Mouse (Mus musculus) CH12.LX (cell line): ENCODE data around the gene H1fx. TPM values are rescaled to one million over a fixed set of nuclear protein-coding genes. Genes with fewer than 3 reads are reported as not detected.

Experiments
- DNase-seq: peaks from one replicate; pipeline ENCODE4 v3.0.0-alpha.2; 2013; ENCODE audit errors: extremely low read depth
- H3K27ac ChIP-seq: 2 replicates; pipeline ENCODE4 v1.5.1; 2012; ENCODE audit warnings: low read depth, mild to moderate bottlenecking, control low read depth, moderate library complexity; ENCODE audit not compliant: insufficient read depth
- H3K27me3 ChIP-seq: replicated peaks from 2 replicates; pipeline ENCODE3; 2012; ENCODE audit warnings: inconsistent platforms
- H3K36me3 ChIP-seq, 2 experiments: replicated peaks in 1 of 2; 2 replicates each; pipeline versions ENCODE3 to v1.6.1; 2012; ENCODE audit warnings: inconsistent platforms in 1 of 2, low read length in 1 of 2, mild to moderate bottlenecking in 1 of 2, mixed read lengths in 1 of 2, moderate library complexity in 1 of 2; ENCODE audit not compliant: control insufficient read depth in 1 of 2, insufficient read depth in 1 of 2
- H3K4me1 ChIP-seq, 2 experiments: 2 replicates each; pipeline ENCODE4 v1.6.1; 2012; ENCODE audit warnings: inconsistent platforms in 1 of 2, moderate library complexity in 1 of 2; ENCODE audit not compliant: insufficient read depth in 2 of 2, control insufficient read depth in 1 of 2
- H3K4me2 ChIP-seq: 2 replicates; pipeline ENCODE4 v1.6.1; 2012; ENCODE audit warnings: low read depth, mild to moderate bottlenecking, control low read depth; ENCODE audit not compliant: poor library complexity, insufficient read depth, severe bottlenecking
- H3K4me3 ChIP-seq, 3 experiments: fragments of 150-350 bp in 1 of 3; sonication (generic) in 1 of 3; replicated peaks in 1 of 3; 2 replicates each; pipeline versions ENCODE3 to v1.5.1; 2011 to 2012; ENCODE audit warnings: low read depth in 2 of 3, low read length in 2 of 3, mild to moderate bottlenecking in 2 of 3, moderate library complexity in 2 of 3, control low read depth in 1 of 3, improper control_type of control experiment in 1 of 3, inconsistent platforms in 1 of 3, mixed read lengths in 1 of 3; ENCODE audit not compliant: poor library complexity in 1 of 3
- H3K79me2 ChIP-seq: replicated peaks from 2 replicates; pipeline ENCODE4 v1.6.1; 2012; ENCODE audit warnings: mild to moderate bottlenecking, moderate library complexity; ENCODE audit not compliant: control insufficient read depth, poor library complexity, insufficient read depth, severe bottlenecking; ENCODE audit errors: extremely low read depth
- H3K9ac ChIP-seq: 2 replicates; pipeline ENCODE4 v1.6.1; 2012; ENCODE audit warnings: low read depth, mild to moderate bottlenecking, control low read depth, moderate library complexity; ENCODE audit not compliant: insufficient read depth
- H3K9me3 ChIP-seq: replicated peaks from 2 replicates; pipeline ENCODE3; 2012; ENCODE audit warnings: low read length, inconsistent platforms, mixed read lengths
- BHLHE40 ChIP-seq: IDR thresholded peaks from 2 replicates; pipeline ENCODE4 v1.6.1; 2011; ENCODE audit warnings: mild to moderate bottlenecking, low read depth, low read length, improper control_type of control experiment
- E2F4 ChIP-seq: IDR thresholded peaks from 2 replicates; pipeline ENCODE4 v1.6.1; 2011; ENCODE audit warnings: low read depth, low read length, improper control_type of control experiment; ENCODE audit not compliant: insufficient replicate concordance
- ELF1 ChIP-seq: IDR thresholded peaks from 2 replicates; pipeline ENCODE4 v1.6.1; 2014; ENCODE audit warnings: low read depth, mild to moderate bottlenecking, inconsistent platforms, low read length, improper control_type of control experiment
- EP300 ChIP-seq: IDR thresholded peaks from 2 replicates; pipeline ENCODE4 v1.6.1; 2011; ENCODE audit warnings: low read length, improper control_type of control experiment
- ETS1 ChIP-seq: conservative IDR thresholded peaks from 2 replicates; pipeline ENCODE4 v1.6.1; 2012; ENCODE audit warnings: low read depth, mild to moderate bottlenecking, inconsistent platforms, low read length, improper control_type of control experiment, moderate library complexity
- HCFC1 ChIP-seq: IDR thresholded peaks from 2 replicates; pipeline ENCODE4 v1.6.1; 2012; ENCODE audit warnings: low read depth, mild to moderate bottlenecking, inconsistent platforms, low read length, improper control_type of control experiment
- IRF4 ChIP-seq: IDR thresholded peaks from 2 replicates; pipeline ENCODE4 v1.6.1; 2014; ENCODE audit warnings: low read depth, mild to moderate bottlenecking, inconsistent platforms, low read length, improper control_type of control experiment
- JUN ChIP-seq: IDR thresholded peaks from 2 replicates; pipeline ENCODE4 v1.6.1; 2011; ENCODE audit warnings: low read depth, mild to moderate bottlenecking, low read length, improper control_type of control experiment, moderate library complexity; ENCODE audit not compliant: insufficient read depth
- KAT2A ChIP-seq: IDR thresholded peaks from 2 replicates; pipeline ENCODE4 v1.6.1; 2012; ENCODE audit warnings: low read length, improper control_type of control experiment, inconsistent platforms; ENCODE audit not compliant: insufficient replicate concordance
- MAFK ChIP-seq: IDR thresholded peaks from 2 replicates; pipeline ENCODE4 v1.6.1; 2011; ENCODE audit warnings: low read length, improper control_type of control experiment; ENCODE audit not compliant: insufficient replicate concordance
- MAX ChIP-seq: IDR thresholded peaks from 2 replicates; pipeline ENCODE4 v1.6.1; 2011; ENCODE audit warnings: low read length, improper control_type of control experiment
- MAZ ChIP-seq: IDR thresholded peaks from 2 replicates; pipeline ENCODE4 v1.6.1; 2012; ENCODE audit warnings: low read depth, mild to moderate bottlenecking, inconsistent platforms, low read length, improper control_type of control experiment, moderate library complexity
- MEF2A ChIP-seq: IDR thresholded peaks from 2 replicates; pipeline ENCODE4 v1.6.1; 2014; ENCODE audit warnings: low read depth, mild to moderate bottlenecking, inconsistent platforms, low read length, improper control_type of control experiment, borderline replicate concordance
- MXI1 ChIP-seq: IDR thresholded peaks from 2 replicates; pipeline ENCODE4 v1.6.1; 2011; ENCODE audit warnings: mild to moderate bottlenecking, low read depth, low read length, improper control_type of control experiment
- NELFE ChIP-seq: IDR thresholded peaks from 2 replicates; pipeline ENCODE4 v1.6.1; 2011; ENCODE audit warnings: low read depth, low read length, improper control_type of control experiment
- NRF1 ChIP-seq: IDR thresholded peaks from 2 replicates; pipeline ENCODE4 v1.6.1; 2014; ENCODE audit warnings: low read depth, mild to moderate bottlenecking, inconsistent platforms, low read length, improper control_type of control experiment, moderate library complexity
- PAX5 ChIP-seq: IDR thresholded peaks from 2 replicates; pipeline ENCODE4 v1.6.1; 2012; ENCODE audit warnings: low read length, inconsistent platforms, mixed read lengths
- POLR2AphosphoS2 ChIP-seq: IDR thresholded peaks from 2 replicates; pipeline ENCODE4 v1.6.1; 2011; ENCODE audit warnings: low read depth, low read length, improper control_type of control experiment
- RAD21 ChIP-seq: IDR thresholded peaks from 2 replicates; pipeline ENCODE4 v1.6.1; 2011; ENCODE audit warnings: low read depth, mild to moderate bottlenecking, low read length, improper control_type of control experiment, moderate library complexity
- RCOR1 ChIP-seq: conservative IDR thresholded peaks from 2 replicates; pipeline ENCODE4 v1.6.1; 2012; ENCODE audit warnings: low read depth, mild to moderate bottlenecking, inconsistent platforms, low read length, improper control_type of control experiment
- SMC3 ChIP-seq: IDR thresholded peaks from 2 replicates; pipeline ENCODE4 v1.6.1; 2011; ENCODE audit warnings: low read depth, low read length, improper control_type of control experiment
- TBP ChIP-seq: conservative IDR thresholded peaks from 2 replicates; pipeline ENCODE4 v1.6.1; 2011; ENCODE audit warnings: low read depth, low read length, improper control_type of control experiment
- UBTF ChIP-seq: IDR thresholded peaks from 2 replicates; pipeline ENCODE4 v1.6.1; 2012; ENCODE audit warnings: low read depth, mild to moderate bottlenecking, inconsistent platforms, low read length, improper control_type of control experiment, moderate library complexity
- USF1 ChIP-seq: IDR thresholded peaks from 2 replicates; pipeline ENCODE4 v1.6.1; 2014; ENCODE audit warnings: low read depth, mild to moderate bottlenecking, inconsistent platforms, low read length, improper control_type of control experiment
- ZC3H11A ChIP-seq: IDR thresholded peaks from 2 replicates; pipeline ENCODE4 v1.6.1; 2012; ENCODE audit warnings: low read depth, mild to moderate bottlenecking, inconsistent platforms, low read length, improper control_type of control experiment
- ZKSCAN1 ChIP-seq: IDR thresholded peaks from 2 replicates; pipeline ENCODE4 v1.6.1; 2012; ENCODE audit warnings: low read depth, inconsistent platforms, low read length, improper control_type of control experiment, borderline replicate concordance
- ZMIZ1 ChIP-seq: IDR thresholded peaks from 2 replicates; pipeline ENCODE4 v1.6.1; 2012; ENCODE audit warnings: low read depth, mild to moderate bottlenecking, inconsistent platforms, low read length, improper control_type of control experiment
- dilution Hi-C: fragments of 300-500 bp; cut with MboI; formaldehyde crosslinking; loops from 2 replicates; pipeline ENCODE4 v1.14.3; 2020; ENCODE audit warnings: low sequenced_read_pairs; ENCODE audit not compliant: extremely low pct_unique_long_range_greater_than_20kb, extremely low pct_ligation_motif_present
- in situ Hi-C: fragments of 300-500 bp; cut with MboI; formaldehyde crosslinking; loops from 3 replicates; pipeline ENCODE4 v1.14.3; 2019; ENCODE audit warnings: low sequenced_read_pairs, low pct_ligation_motif_present, low pct_unique_long_range_greater_than_20kb, mixed read lengths
- polyA plus RNA-seq: library from polyadenylated mRNA; unstranded; fragments of >175 nt; gene quantifications from 2 replicates; pipeline ENCODE4 v1.2.1, GENCODE M21; 2012; ENCODE audit warnings: low read depth; ENCODE audit not compliant: insufficient read length
- total RNA-seq, 2 experiments: library from RNA; depleted of rRNA; stranded (reverse); fragments of 300-350 nt in 1 of 2; fragments of >200 nt in 1 of 2; gene quantifications; 2 replicates each; pipeline ENCODE4 v1.2.3; 2012 to 2014

The H1fx gene
- total and polyA plus RNA-seq, 3 experiments: 0.08 TPM; not detected in 2

- no peaks in the 10 kb centered on the region for H3K4me1 ChIP-seq
- peaks cover 79 to 88% of the 10 kb centered on the region in 2 experiments for H3K36me3 ChIP-seq
- H3K27me3 ChIP-seq: no peaks in the 10 kb centered on the region
- no peak overlapping the region for H3K9ac ChIP-seq
- H3K79me2 ChIP-seq: no peaks in the 10 kb centered on the region; the same call in 1 of the 2 replicates
- in situ Hi-C loops (no loop called here), dilution Hi-C loops (no loop called here)
- no peak for DNase-seq
- H3K9me3 ChIP-seq: no peaks in the 10 kb centered on the region
- H3K4me3 ChIP-seq: no peak overlapping the region
- no peak overlapping the region for H3K27ac ChIP-seq
- TF ChIP-seq E2F4: no peak
- TF ChIP-seq PAX5: no peak
- no peak for TF ChIP-seq MXI1
- no peak for TF ChIP-seq NELFE
- TF ChIP-seq MAX: no peak
- no peak for TF ChIP-seq MAZ
- TF ChIP-seq ZC3H11A: no peak
- no peak for TF ChIP-seq EP300
- no peak for TF ChIP-seq KAT2A
- no peak for TF ChIP-seq JUN
- no peak for TF ChIP-seq MEF2A
- no peak for TF ChIP-seq UBTF
- no peak for TF ChIP-seq MAFK
- no peak for TF ChIP-seq RCOR1
- no peak overlapping the region for H3K4me2 ChIP-seq
Observed at GRCm38 (mm10) chr6:88003439-88003838, 22.0 kb upstream of the H1fx start.

GRCm38 (mm10) chr6:87998358-87998757 lies 16.9 kb upstream of the H1fx start:
- H3K4me1 ChIP-seq: peaks cover 0 to 8% of the 10 kb centered on the region in 2 experiments; a peak in 2 of 4 replicates
- H3K79me2 ChIP-seq: no peaks in the 10 kb centered on the region; the same call in 1 of the 2 replicates
- H3K4me2 ChIP-seq: no peak overlapping the region
- H3K4me3 ChIP-seq: no peak overlapping the region
- dilution Hi-C loops: no loop called here
- no peak overlapping the region for H3K9ac ChIP-seq
- H3K9me3 ChIP-seq: no peaks in the 10 kb centered on the region
- 0 out of 2 replicates have a peak overlapping the region, but pooled peaks have one; percentile 11 for H3K27ac ChIP-seq
- DNase-seq: no peak
- no peaks in the 10 kb centered on the region for H3K27me3 ChIP-seq
- no peak for TF ChIP-seq UBTF
- no peak for TF ChIP-seq BHLHE40
- no peak for TF ChIP-seq MAZ
- TF ChIP-seq ETS1: no peak
- TF ChIP-seq NRF1: no peak
- no peak for TF ChIP-seq E2F4
- no peak for TF ChIP-seq KAT2A
- TF ChIP-seq RCOR1: no peak
- TF ChIP-seq ZKSCAN1: no peak
- TF ChIP-seq RAD21: no peak
- no peak for TF ChIP-seq USF1
- TF ChIP-seq SMC3: no peak
- TF ChIP-seq ELF1: no peak
- no peak for TF ChIP-seq TBP
- no peak for TF ChIP-seq IRF4
- no peak for TF ChIP-seq ZMIZ1
- no peak for TF ChIP-seq POLR2AphosphoS2
- no peak for TF ChIP-seq HCFC1
- in situ Hi-C loops: no loop called here
- peaks cover 44 to 57% of the 10 kb centered on the region in 2 experiments for H3K36me3 ChIP-seq
